Mouse (Mus musculus) liver, adult 2 months (tissue): ENCODE measurements at regions not wholly inside any gene's neighbourhood (a gene's known extent, or its start where the extent isn't known, plus 50 kb on each side); places are given as distances from the start of the nearest gene placed in this dataset.

Experiments used
- CTCF ChIP-seq: fragments of 200-500 bp; IDR thresholded peaks from 2 replicates; pipeline ENCODE4 v1.5.1; 2011; ENCODE audit warnings: low read depth, low read length, control low read depth
- POLR2A ChIP-seq: fragments of 200-500 bp; IDR thresholded peaks from 2 replicates; pipeline ENCODE4 v1.6.1; 2011; ENCODE audit warnings: low read length, control low read depth; ENCODE audit not compliant: insufficient read depth; ENCODE audit errors: extremely low read depth

DNA sequence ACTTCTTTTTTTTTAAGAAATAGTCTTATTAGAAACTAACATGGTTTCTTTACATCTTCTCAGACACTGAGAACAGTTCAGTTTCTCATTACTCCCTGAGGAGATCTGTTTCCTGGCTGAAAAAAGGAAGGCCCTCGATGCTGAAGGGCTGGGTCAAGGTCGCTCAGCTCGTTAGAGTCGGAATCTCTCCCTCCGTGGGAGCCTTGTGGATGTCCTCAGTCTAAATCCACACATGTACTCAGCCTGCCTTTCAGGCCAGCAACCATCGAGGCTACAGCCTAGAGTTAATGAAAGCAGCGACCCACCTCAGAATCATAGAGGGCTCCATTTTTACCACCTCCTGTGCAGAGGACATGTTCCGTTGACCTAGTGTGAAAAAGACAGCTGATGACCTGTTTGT, 190.2 kb upstream of the Hnrnpa3 start:
- TF ChIP-seq CTCF (no peak), POLR2A (no peak)
